Mouse (Mus musculus) left cerebral cortex, adult 2 months (tissue): ENCODE data around the gene Ankfn1. TPM values are rescaled to one million over a fixed set of nuclear protein-coding genes. Genes with fewer than 3 reads are reported as not detected.
A peak's percentile ranks its signal among the peaks of the same experiment; 100 is the strongest.

ENCODE experiments used
- DNase-seq, 2 experiments: peaks; one replicate each; pipeline ENCODE4 v3.0.0; 2021 to 2022; ENCODE audit warnings: low spot score in 2 of 2, mixed read lengths in 1 of 2; ENCODE audit errors: extremely low spot score in 1 of 2
- H3K27ac ChIP-seq: fragments of 200-600 bp; 2 replicates; pipeline ENCODE4 v1.8.1; 2022
- H3K4me3 ChIP-seq: fragments of 200-600 bp; 2 replicates; pipeline ENCODE4 v1.8.1; 2022
- CTCF ChIP-seq: fragments of 200-600 bp; IDR thresholded peaks from 2 replicates; pipeline ENCODE4 v1.8.1; 2022; ENCODE audit warnings: antibody characterized with exemption, mild to moderate bottlenecking, moderate library complexity
- intact Hi-C: fragments of 180-260 bp; cut with DNase I; formaldehyde crosslinking; loops from one replicate; pipeline ENCODE4 v1.15.1; 2025
- total RNA-seq, 2 experiments: library from RNA; stranded (reverse); gene quantifications; 2 replicates each; pipeline ENCODE4 v1.2.3; 2021

Ankfn1 gene
- total RNA-seq, 2 experiments from 2014 or later: 11.0 to 13.1 TPM

GRCm38 (mm10) chr11:89448986-89449385, 328.5 kb downstream of the Ankfn1 start:
- TF ChIP-seq CTCF: no peak
- DNase-seq: no peak
- Histone ChIP-seq H3K27ac (no peak overlapping the region), H3K4me3 (no peak overlapping the region)
- intact Hi-C loops: no loop called here

DNA sequence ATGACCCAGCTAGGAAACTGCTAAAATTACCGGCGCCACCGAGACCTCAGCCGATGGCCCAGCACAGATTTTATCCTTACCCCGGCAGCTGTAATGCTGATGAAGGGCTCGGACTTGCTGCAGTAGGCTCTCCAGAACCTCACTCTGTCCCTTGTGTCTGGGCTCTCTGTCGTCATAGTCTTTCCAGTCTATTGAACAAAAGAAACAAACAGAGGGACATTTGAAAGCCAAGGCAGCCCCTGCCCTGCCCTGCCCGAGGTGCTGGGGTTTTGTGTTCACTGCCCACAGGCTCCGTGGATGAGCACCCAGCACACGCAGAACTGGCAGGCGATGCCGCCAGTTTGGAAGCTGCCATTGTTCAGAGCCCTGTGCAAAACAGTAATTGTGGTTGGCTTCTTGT, 330.0 kb downstream of the Ankfn1 start:
- Histone ChIP-seq H3K4me3 (no peak overlapping the region), H3K27ac (no peak overlapping the region)
- no peak for DNase-seq
- intact Hi-C loops: no loop called here
- TF ChIP-seq CTCF: no peak

GRCm38 (mm10) chr11:89440566-89440965, 336.9 kb downstream of the Ankfn1 start:
- Histone ChIP-seq H3K4me3 (no peak overlapping the region), H3K27ac (no peak overlapping the region)
- no peak for DNase-seq
- TF ChIP-seq CTCF: no peak
- intact Hi-C loops: no loop called here

DNA sequence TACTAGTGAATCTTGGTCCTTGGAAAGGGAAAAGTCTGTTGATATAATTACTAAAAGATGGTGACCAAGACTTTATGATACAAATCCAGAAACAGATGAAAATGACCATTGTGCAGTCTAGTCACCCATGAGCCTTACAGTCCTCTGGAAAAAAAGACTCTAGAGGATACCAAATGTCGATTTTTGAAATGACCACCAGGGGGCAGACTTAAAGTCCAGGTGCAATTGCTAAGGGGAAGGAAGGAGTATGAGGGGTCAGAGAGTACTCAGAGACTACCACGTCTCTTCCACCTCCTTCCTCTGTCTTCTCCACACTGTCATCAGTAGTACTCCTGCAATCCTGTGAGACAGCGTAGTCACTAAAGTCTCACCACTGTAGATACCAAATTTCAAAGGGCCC, 353.1 kb downstream of the Ankfn1 start:
- peak; percentile 58 for TF ChIP-seq CTCF
- Histone ChIP-seq H3K4me3 (no peak overlapping the region), H3K27ac (no peak overlapping the region)
- peak in 1 of 2 experiments; percentile 14 for DNase-seq
- intact Hi-C loops: loop anchor here (10.0 kb wide), 1 partner anchor 500 kb away; no protein-coding TSS in a partner anchor

DNA sequence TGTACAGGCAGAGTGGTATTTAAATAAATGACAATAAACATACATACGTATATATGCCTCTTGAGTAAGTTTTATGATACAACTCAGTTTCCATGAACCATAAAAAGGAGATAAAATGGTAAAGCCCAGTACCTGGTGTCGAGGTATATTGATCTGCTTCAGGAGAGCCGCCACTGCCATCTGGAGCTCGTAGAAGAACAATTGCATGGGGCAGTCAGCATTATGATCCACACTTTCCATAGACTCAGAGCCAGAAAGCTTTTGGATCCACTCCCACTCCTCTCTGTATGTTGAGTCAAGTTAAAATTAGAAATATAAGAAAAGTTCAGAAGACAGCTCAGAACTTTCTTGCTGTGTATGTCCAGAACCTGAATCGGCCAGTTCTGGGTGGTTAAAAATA, 354.8 kb downstream of the Ankfn1 start:
- H3K27ac ChIP-seq: no peak overlapping the region
- no peak overlapping the region for H3K4me3 ChIP-seq
- no peak for DNase-seq
- intact Hi-C loops: loop anchor here (2.0 to 10.0 kb wide), 2 partner anchors 298 to 502 kb away; no protein-coding TSS in a partner anchor
- TF ChIP-seq CTCF: no peak

GRCm38 (mm10) chr11:89420767-89421438, 356.6 kb downstream of the Ankfn1 start:
- Histone ChIP-seq H3K27ac (no peak overlapping the region), H3K4me3 (no peak overlapping the region)
- TF ChIP-seq CTCF: no peak
- no peak for DNase-seq
- intact Hi-C loops: loop anchor here (10.0 kb wide), 1 partner anchor 504 kb away; no protein-coding TSS in a partner anchor

- intact Hi-C loops: loop anchor here (10.0 kb wide), 1 partner anchor 505 kb away; no protein-coding TSS in a partner anchor
- no peak for DNase-seq
- TF ChIP-seq CTCF: no peak
- no peak overlapping the region for H3K27ac ChIP-seq
- no peak overlapping the region for H3K4me3 ChIP-seq
Measured at GRCm38 (mm10) chr11:89419863-89420262, 357.6 kb downstream of the Ankfn1 start.

GRCm38 (mm10) chr11:89418644-89419043, 358.8 kb downstream of the Ankfn1 start:
- TF ChIP-seq CTCF: no peak
- no peak for DNase-seq
- Histone ChIP-seq H3K4me3 (no peak overlapping the region), H3K27ac (no peak overlapping the region)
- intact Hi-C loops: no loop called here

- DNase-seq: no peak
- Histone ChIP-seq H3K27ac (no peak overlapping the region), H3K4me3 (no peak overlapping the region)
- TF ChIP-seq CTCF: no peak
- intact Hi-C loops: loop anchor here (1.0 kb wide), 1 partner anchor 301 kb away; no protein-coding TSS in a partner anchor
Measured at GRCm38 (mm10) chr11:89416769-89417168, 360.7 kb downstream of the Ankfn1 start.

DNA sequence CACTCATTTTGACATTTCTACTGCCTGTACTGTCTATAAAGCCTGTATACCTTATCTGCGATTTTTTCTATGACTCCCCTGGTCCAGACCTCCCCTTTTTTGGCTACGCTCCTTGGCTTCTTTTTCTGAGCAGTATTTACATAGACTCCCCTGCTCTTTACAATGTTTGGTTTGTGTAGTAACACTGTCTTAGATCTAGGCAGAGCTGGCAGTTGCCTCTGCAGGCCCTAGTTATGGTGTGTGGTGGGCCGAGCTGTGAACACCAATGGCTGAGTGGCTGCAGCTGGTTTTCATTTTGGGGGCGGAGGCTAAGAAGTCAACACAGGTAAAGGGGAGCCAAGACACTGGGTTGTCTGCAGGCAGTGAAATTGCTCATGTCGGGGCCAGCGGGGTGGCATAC, 368.7 kb downstream of the Ankfn1 start:
- no peak for TF ChIP-seq CTCF
- H3K4me3 ChIP-seq: no peak overlapping the region
- intact Hi-C loops: no loop called here
- DNase-seq: no peak
- no peak overlapping the region for H3K27ac ChIP-seq

DNA sequence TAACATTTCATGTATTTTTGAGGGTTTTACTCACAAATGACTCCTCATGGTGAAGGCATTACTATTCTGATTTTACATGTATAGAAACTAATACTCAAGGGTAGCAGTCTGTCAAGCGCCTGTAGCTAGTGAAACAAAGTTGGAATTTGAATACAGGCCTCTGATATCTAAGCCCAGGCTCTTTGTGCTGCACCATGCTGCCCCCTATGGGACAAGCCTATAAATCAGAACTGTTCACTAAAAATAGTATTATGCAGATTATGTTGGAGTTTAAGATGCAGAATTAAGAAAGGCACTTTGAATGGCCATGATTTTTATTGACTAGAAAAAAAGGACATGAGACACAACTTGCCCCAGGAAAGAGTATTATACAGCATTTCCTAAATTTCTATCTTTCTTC, 373.0 kb downstream of the Ankfn1 start:
- Histone ChIP-seq H3K4me3 (no peak overlapping the region), H3K27ac (no peak overlapping the region)
- no peak for DNase-seq
- intact Hi-C loops: loop anchor here (5.0 kb wide), 1 partner anchor 237 kb away; no protein-coding TSS in a partner anchor
- TF ChIP-seq CTCF: peak; percentile 56

GRCm38 (mm10) chr11:89403436-89403835, 374.0 kb downstream of the Ankfn1 start:
- TF ChIP-seq CTCF: no peak
- Histone ChIP-seq H3K27ac (no peak overlapping the region), H3K4me3 (no peak overlapping the region)
- intact Hi-C loops: loop anchor here (5.0 kb wide), 1 partner anchor 236 kb away; no protein-coding TSS in a partner anchor
- DNase-seq: no peak

GRCm38 (mm10) chr11:89388851-89389250, 388.6 kb downstream of the Ankfn1 start:
- no peak for TF ChIP-seq CTCF
- H3K27ac ChIP-seq: no peak overlapping the region
- no peak for DNase-seq
- H3K4me3 ChIP-seq: no peak overlapping the region
- intact Hi-C loops: no loop called here
